Mouse (Mus musculus): Measurements from ENCODE around the gene Ppp2r5d. TPM values are rescaled to one million over a fixed set of nuclear protein-coding genes. Genes with fewer than 3 reads are reported as not detected.

Ppp2r5d gene
- total RNA-seq, 2 experiments from 2014 or later, result 96.4 to 98.5 TPM

Other genes starting within 250 kb of the Ppp2r5d start
- 100 to 1,000 TPM; 115 to 117 TPM for gene Ttbk1, start 217.4 kb downstream of the Ppp2r5d start, total RNA-seq (2021)
- 1 to 10 TPM; 6.0 to 6.2 TPM for gene Dnph1, start 208.4 kb downstream of the Ppp2r5d start, total RNA-seq (2021)
- gene Cul9, start 158.7 kb downstream of the Ppp2r5d start, total RNA-seq (2021), result 10 to 100 TPM; 41.7 to 43.5 TPM
- 10 to 100 TPM; 39.9 to 44.9 TPM for gene Srf, start 148.9 kb downstream of the Ppp2r5d start, total RNA-seq (2021)
- gene Ptk7, start 75.6 kb downstream of the Ppp2r5d start, total RNA-seq (2021), result 10 to 100 TPM; 18.5 to 18.8 TPM
- gene Klc4, start 59.1 kb downstream of the Ppp2r5d start, total RNA-seq (2021), result 10 to 100 TPM; 14.7 to 15.0 TPM
- gene Mrpl2, start 58.9 kb downstream of the Ppp2r5d start, total RNA-seq (2021), result 10 to 100 TPM; 44.6 to 50.5 TPM
- 10 to 100 TPM; 39.3 to 46.5 TPM for gene Cul7, start 54.8 kb downstream of the Ppp2r5d start, total RNA-seq (2021)
- gene Rrp36, start 30.8 kb downstream of the Ppp2r5d start, total RNA-seq (2021), result 10 to 100 TPM; 14.8 to 19.3 TPM
- 100 to 1,000 TPM; 124 to 130 TPM for gene Mea1, start 26.3 kb downstream of the Ppp2r5d start, total RNA-seq (2021)
- gene Klhdc3, start 24.2 kb downstream of the Ppp2r5d start, total RNA-seq (2021), result 100 to 1,000 TPM; 175 to 180 TPM
- 10 to 100 TPM; 28.9 to 29.4 TPM for gene Pex6, start 6.4 kb upstream of the Ppp2r5d start, total RNA-seq (2021)
- under 1 TPM in 1 of 2 experiments, not detected in 1; 0.69 TPM for gene Gnmt, start 24.1 kb upstream of the Ppp2r5d start, total RNA-seq (2021)
- 10 to 100 TPM; 50.9 to 53.7 TPM for gene Cnpy3, start 47.1 kb upstream of the Ppp2r5d start, total RNA-seq (2021)
- gene Ptcra, start 58.6 kb upstream of the Ppp2r5d start, total RNA-seq (2021), result not detected
- 10 to 100 TPM; 13.4 to 14.5 TPM for gene 2310039H08Rik, start 67.5 kb upstream of the Ppp2r5d start, total RNA-seq (2021)
- 10 to 100 TPM; 46.5 to 52.7 TPM for gene Rpl7l1, start 77.6 kb upstream of the Ppp2r5d start, total RNA-seq (2021)
- gene Bicral, start 153.4 kb upstream of the Ppp2r5d start, total RNA-seq (2021), result 10 to 100 TPM; 36.5 to 36.6 TPM
- 10 to 100 TPM; 29.9 to 37.5 TPM for gene Tbcc, start 185.6 kb upstream of the Ppp2r5d start, total RNA-seq (2021)
- not detected for gene Prph2, start 205.3 kb upstream of the Ppp2r5d start, total RNA-seq (2021)